In genomic region chr8:13649154-13649515, GRCm38 (mm10) we compare ENCODE assay signal across 8 mouse cellular contexts. TPM values are rescaled to one million over a fixed set of nuclear protein-coding genes. Genes with fewer than 3 reads are reported as not detected.
DNase-seq lines count a peak whose midpoint lies in the region; ATAC-seq and TF ChIP-seq lines count a peak whose summit lies in the region.

No protein-coding gene starts in this region.

- H3K36me3 ChIP-seq in kidney, postnatal 0 days (ENCODE audit: insufficient read depth, low read length): no peaks in the 10 kb centered on the region
- no peaks in the 10 kb centered on the region for H3K36me3 ChIP-seq in neural tube, embryonic 12.5 days

- no peak for DNase-seq in kidney, postnatal 0 days (ENCODE audit: low spot score)
- DNase-seq in kidney, postnatal 10 days: no peak
- no peak for DNase-seq in spleen, postnatal 36 days (ENCODE audit: low spot score in 2 of 2)
- no peak for DNase-seq in urinary bladder, postnatal 14 days (ENCODE audit: low spot score)
- DNase-seq in cerebellum, adult 11-12 months: no peak

- H3K4me1 ChIP-seq in kidney, postnatal 0 days (replicated peaks; ENCODE audit: insufficient read depth, low read length): peaks cover 27% of the 10 kb centered on the region
- peaks cover 44% of the 10 kb centered on the region for H3K4me1 ChIP-seq in brown adipose tissue, adult 24 weeks (ENCODE audit: control insufficient read depth, insufficient read depth, insufficient read length, low read length)
- H3K4me1 ChIP-seq in neural tube, embryonic 12.5 days: peaks cover 32% of the 10 kb centered on the region

- H3K27ac ChIP-seq in kidney, postnatal 0 days: peak overlapping the region; percentile 79; the same call in 1 of the 2 replicates
- H3K27ac ChIP-seq in brown adipose tissue, adult 24 weeks (replicated peaks; ENCODE audit: low read depth, low read length): peak overlapping the region; percentile 72
- H3K27ac ChIP-seq in neural tube, embryonic 12.5 days: peak overlapping the region; percentile 80

- H3K9ac ChIP-seq in kidney, postnatal 0 days (ENCODE audit: low read depth, low read length): no peak overlapping the region
- no peak overlapping the region for H3K9ac ChIP-seq in neural tube, embryonic 12.5 days

- no peak for ATAC-seq in kidney, postnatal 0 days (replicated peaks; ENCODE audit: low FRiP score, low read depth)
- ATAC-seq in inflammation-experienced regulatory T-cells, adult 6 months: peak; percentile 79
- no peak for ATAC-seq in neural tube, embryonic 12.5 days (ENCODE audit: low FRiP score, low read depth)

- H3K9me3 ChIP-seq in kidney, postnatal 0 days (replicated peaks; ENCODE audit: low read length): no peaks in the 10 kb centered on the region
- H3K9me3 ChIP-seq in neural tube, embryonic 12.5 days: no peaks in the 10 kb centered on the region

- no peak for TF ChIP-seq CTCF in kidney, postnatal 0 days (IDR thresholded peaks at IDR 0.05; ENCODE audit: low read depth)

- H3K27me3 ChIP-seq in kidney, postnatal 0 days (ENCODE audit: insufficient read depth, low read length): no peaks in the 10 kb centered on the region
- no peaks in the 10 kb centered on the region for H3K27me3 ChIP-seq in neural tube, embryonic 12.5 days (replicated peaks)

- no peak overlapping the region for H3K4me2 ChIP-seq in kidney, postnatal 0 days (ENCODE audit: low read length)
- peak overlapping the region; percentile 38; the same call in 1 of the 2 replicates for H3K4me2 ChIP-seq in neural tube, embryonic 12.5 days (replicated peaks)

- 38% methylated on average over 3 of the region's 3 CpGs for WGBS in kidney, postnatal 0 days
- 11% methylated on average over 3 of the region's 3 CpGs for WGBS in neural tube, embryonic 12.5 days

- no peak overlapping the region for H3K4me3 ChIP-seq in kidney, postnatal 0 days (replicated peaks; ENCODE audit: low read depth, low read length)
- H3K4me3 ChIP-seq in brown adipose tissue, adult 24 weeks (ENCODE audit: insufficient read depth, low read depth, low read length): no peak overlapping the region
- H3K4me3 ChIP-seq in neural tube, embryonic 12.5 days: no peak overlapping the region

RNA-seq across cellular contexts. Expression of gene Rasa3, which starts 28.3 kb away (rescaled TPM):
- 14.0 and 15.6 TPM in 2 replicates for polyA plus RNA-seq in kidney, postnatal 0 days (2015; fragmentation: Nextera tagmentation; extraction: Ambion mirVana)
- 9.7 and 13.9 TPM in 2 replicates for polyA plus RNA-seq in brown adipose tissue, adult 24 weeks (2012; ENCODE audit: insufficient read depth, insufficient read length, missing spikeins)
- 100 to 1,000 TPM in 1 of 3 experiments, 10 to 100 TPM in 2; 96.4 to 121 (median 96.5) TPM for polyA plus RNA-seq in inflammation-experienced regulatory T-cells, adult 6 months (2017; shearing (Covaris generic))
- 29.1 and 30.4 TPM in 2 replicates for polyA plus RNA-seq in neural tube, embryonic 12.5 days (2016; fragmentation: Nextera tagmentation; extraction: Ambion mirVana)

RNA-seq across cellular contexts. Expression of gene Cfap97d2, which starts 56.6 kb away (rescaled TPM):
- not detected in 2 replicates for polyA plus RNA-seq in kidney, postnatal 0 days (2015; fragmentation: Nextera tagmentation; extraction: Ambion mirVana)
- polyA plus RNA-seq in brown adipose tissue, adult 24 weeks (2012; ENCODE audit: insufficient read depth, insufficient read length, missing spikeins): not detected in 2 replicates
- polyA plus RNA-seq in inflammation-experienced regulatory T-cells, adult 6 months (2017; shearing (Covaris generic)): not detected
- polyA plus RNA-seq in neural tube, embryonic 12.5 days (2016; fragmentation: Nextera tagmentation; extraction: Ambion mirVana): 0.92 and 1.2 TPM in 2 replicates
